Mouse (Mus musculus) thymus, postnatal 36 days (tissue): Measurements from ENCODE around the gene L3mbtl2.
"Not testable (repeated sequence)": the region's sequence is repeated elsewhere in the genome, so short reads cannot be mapped to it uniquely, and the experiment has no call there.

Source experiments
- DNase-seq, 2 experiments: peaks; one replicate each; pipeline ENCODE4 v3.0.0; 2022; ENCODE audit warnings: mixed read lengths in 2 of 2

L3mbtl2 gene

GRCm38 (mm10) chr15:81663697-81664561, at the start of gene L3mbtl2:
TSS of gene L3mbtl2 (plus strand) at chr15:81663889.
- DNase-seq = peak; percentile 91 to 94

- DNase-seq = no peak
Measured at GRCm38 (mm10) chr15:81649516-81650455, 13.9 kb upstream of the L3mbtl2 start.

GRCm38 (mm10) chr15:81650636-81651035, 13.1 kb upstream of the L3mbtl2 start:
- DNase-seq = no peak

- no peak for DNase-seq
Measured at GRCm38 (mm10) chr15:81661701-81662100, 2.0 kb upstream of the L3mbtl2 start.

- no peak for DNase-seq
Measured at GRCm38 (mm10) chr15:81663281-81663680, 408 bp upstream of the L3mbtl2 start.

GRCm38 (mm10) chr15:81666957-81667356, 3.3 kb downstream of the L3mbtl2 start:
- no peak for DNase-seq

GRCm38 (mm10) chr15:81670231-81670640, 6.5 kb downstream of the L3mbtl2 start:
- DNase-seq = peak in 1 of 2 experiments; percentile 34

GRCm38 (mm10) chr15:81676637-81677036, 12.9 kb downstream of the L3mbtl2 start:
- no peak for DNase-seq

- DNase-seq = no peak
Measured at GRCm38 (mm10) chr15:81680301-81680805, 16.7 kb downstream of the L3mbtl2 start.

GRCm38 (mm10) chr15:81693366-81693966, 29.8 kb downstream of the L3mbtl2 start:
- DNase-seq = no peak

GRCm38 (mm10) chr15:81693967-81694881, 30.5 kb downstream of the L3mbtl2 start:
- DNase-seq = peak; percentile 77

GRCm38 (mm10) chr15:81694891-81695290, 31.2 kb downstream of the L3mbtl2 start:
- no peak for DNase-seq

- DNase-seq = no peak
Measured at GRCm38 (mm10) chr15:81697175-81697574, 33.5 kb downstream of the L3mbtl2 start, which contains the start of gene Chadl. TSS of gene Chadl (minus strand) at chr15:81697287.

- peak in 1 of 2 experiments; percentile 28 for DNase-seq
Measured at GRCm38 (mm10) chr15:81697847-81698246, 34.2 kb downstream of the L3mbtl2 start.

- no peak for DNase-seq
Measured at GRCm38 (mm10) chr15:81698532-81698931, 34.8 kb downstream of the L3mbtl2 start.

- DNase-seq = no peak
Measured at GRCm38 (mm10) chr15:81700161-81700560, 36.5 kb downstream of the L3mbtl2 start.

- no peak for DNase-seq
Measured at GRCm38 (mm10) chr15:81700601-81701000, 36.9 kb downstream of the L3mbtl2 start.

GRCm38 (mm10) chr15:81701350-81701749, 37.7 kb downstream of the L3mbtl2 start:
- not testable (repeated sequence) for DNase-seq

- DNase-seq = no peak
Measured at GRCm38 (mm10) chr15:81702306-81703093, 38.8 kb downstream of the L3mbtl2 start.

GRCm38 (mm10) chr15:81703094-81703489, 39.4 kb downstream of the L3mbtl2 start:
- no peak for DNase-seq

GRCm38 (mm10) chr15:81708991-81709390, 45.3 kb downstream of the L3mbtl2 start:
- no peak for DNase-seq
